Mouse (Mus musculus) gastrocnemius, postnatal 25 days (tissue): ENCODE data around the gene Cldn15. TPM values are rescaled to one million over a fixed set of nuclear protein-coding genes. Genes with fewer than 3 reads are reported as not detected.
"Not testable (repeated sequence)": the region's sequence is repeated elsewhere in the genome, so short reads cannot be mapped to it uniquely, and the experiment has no call there.

Experiments used
- DNase-seq: peaks from one replicate; pipeline ENCODE4 v3.0.0; 2022
- long read RNA-seq, 2 experiments: library from polyadenylated mRNA; stranded (forward); transcript quantifications; one replicate each; pipeline ENCODE4 v2.0.0; 2021
- total RNA-seq, 2 experiments: library from RNA; stranded (reverse); gene quantifications; 1 replicate in 1 of 2; 2 replicates in 1 of 2; pipeline ENCODE4 v1.2.3; 2021

Gene Cldn15
- total RNA-seq = 1 to 10 TPM in 1 of 2 experiments, under 1 TPM in 1; 0.67 to 3.3 TPM
- long read RNA-seq, experiment 1 = 0 reads
- long read RNA-seq, experiment 2, partial matches to known transcripts = 0 of 3 reads
- long read RNA-seq, experiment 2, other reads (novel, unspliced or antisense) = 0 of 3 reads

GRCm38 (mm10) chr5:136966331-136966730 lies at the start of gene Cldn15:
TSS of gene Cldn15 (plus strand) at chr5:136966616.
- peak; percentile 60 for DNase-seq

- DNase-seq = no peak
Measured at GRCm38 (mm10) chr5:136917613-136918242, 48.7 kb upstream of the Cldn15 start.

- peak; percentile 71 for DNase-seq
Measured at GRCm38 (mm10) chr5:136918655-136919472, 47.6 kb upstream of the Cldn15 start.

- DNase-seq = no peak
Measured at GRCm38 (mm10) chr5:136919546-136920301, 46.7 kb upstream of the Cldn15 start.

GRCm38 (mm10) chr5:136922830-136923229 lies 43.6 kb upstream of the Cldn15 start:
- no peak for DNase-seq

GRCm38 (mm10) chr5:136923751-136924478 lies 42.5 kb upstream of the Cldn15 start:
- DNase-seq = no peak

- peak; percentile 60 for DNase-seq
Measured at GRCm38 (mm10) chr5:136929073-136929472, 37.3 kb upstream of the Cldn15 start.

GRCm38 (mm10) chr5:136931896-136932295 lies 34.5 kb upstream of the Cldn15 start:
- no peak for DNase-seq

- no peak for DNase-seq
Measured at GRCm38 (mm10) chr5:136932956-136933355, 33.5 kb upstream of the Cldn15 start.

GRCm38 (mm10) chr5:136933930-136934329 lies 32.5 kb upstream of the Cldn15 start:
- no peak for DNase-seq

- no peak for DNase-seq
Measured at GRCm38 (mm10) chr5:136935905-136936695, 30.3 kb upstream of the Cldn15 start.

- DNase-seq = no peak
Measured at GRCm38 (mm10) chr5:136936750-136937149, 29.7 kb upstream of the Cldn15 start.

GRCm38 (mm10) chr5:136937621-136938020 lies 28.8 kb upstream of the Cldn15 start:
- no peak for DNase-seq

GRCm38 (mm10) chr5:136939284-136939683 lies 27.1 kb upstream of the Cldn15 start:
- DNase-seq = no peak

- DNase-seq = not testable (repeated sequence)
Measured at GRCm38 (mm10) chr5:136940029-136940428, 26.4 kb upstream of the Cldn15 start.

GRCm38 (mm10) chr5:136940845-136941560 lies 25.4 kb upstream of the Cldn15 start:
- no peak for DNase-seq

GRCm38 (mm10) chr5:136942781-136943180 lies 23.6 kb upstream of the Cldn15 start:
- no peak for DNase-seq

- no peak for DNase-seq
Measured at GRCm38 (mm10) chr5:136943382-136943781, 23.0 kb upstream of the Cldn15 start.

GRCm38 (mm10) chr5:136945084-136945483 lies 21.3 kb upstream of the Cldn15 start:
- DNase-seq = no peak

- no peak for DNase-seq
Measured at GRCm38 (mm10) chr5:136947874-136948273, 18.5 kb upstream of the Cldn15 start.
